Mouse (Mus musculus) heart, embryonic 13.5 days (tissue): ENCODE data around the gene Iqcb1. TPM values are rescaled to one million over a fixed set of nuclear protein-coding genes. Genes with fewer than 3 reads are reported as not detected.

Source experiments
- ATAC-seq: fragments of 200-750 bp; cut with Nextera tagmentation; 2 replicates; pipeline ENCODE4 v1.8.0; 2017; ENCODE audit warnings: moderate TSS enrichment; ENCODE audit not compliant: insufficient number of reproducible peaks, low FRiP score, low TSS enrichment; ENCODE audit errors: extremely low read depth
- H3K27ac ChIP-seq: fragments of 300-500 bp; sonication (generic); replicated peaks from 2 replicates; pipeline ENCODE4 v1.5.1; 2015; ENCODE audit warnings: moderate library complexity, mild to moderate bottlenecking, inconsistent platforms
- H3K27me3 ChIP-seq: fragments of 300-500 bp; sonication (generic); replicated peaks from 2 replicates; pipeline ENCODE4 v1.6.1; 2015; ENCODE audit warnings: mild to moderate bottlenecking, inconsistent platforms
- H3K36me3 ChIP-seq: fragments of 300-500 bp; sonication (generic); 2 replicates; pipeline ENCODE4 v1.6.1; 2015; ENCODE audit warnings: mild to moderate bottlenecking, inconsistent platforms
- H3K4me1 ChIP-seq: fragments of 300-500 bp; sonication (generic); 2 replicates; pipeline ENCODE4 v1.6.1; 2015; ENCODE audit warnings: inconsistent platforms
- H3K4me2 ChIP-seq: fragments of 300-500 bp; sonication (generic); 2 replicates; pipeline ENCODE4 v1.6.1; 2015; ENCODE audit warnings: inconsistent platforms, mild to moderate bottlenecking, moderate library complexity
- H3K4me3 ChIP-seq: fragments of 300-500 bp; sonication (generic); 2 replicates; pipeline ENCODE4 v1.5.1; 2015; ENCODE audit warnings: moderate library complexity, mild to moderate bottlenecking, inconsistent platforms
- H3K9ac ChIP-seq: fragments of 300-500 bp; sonication (generic); 2 replicates; pipeline ENCODE4 v1.6.1; 2015; ENCODE audit warnings: inconsistent platforms, mild to moderate bottlenecking, moderate library complexity
- H3K9me3 ChIP-seq: fragments of 300-500 bp; sonication (generic); 2 replicates; pipeline ENCODE4 v1.6.1; 2016; ENCODE audit warnings: inconsistent platforms
- WGBS: fragments of 180-500 bp; shearing (Covaris S2); methylation state at CpG from one replicate; pipeline ENCODE4 v1.1.7; 2015; ENCODE audit warnings: mixed read lengths; 5-methylcytosine and 5-hydroxymethylcytosine counted together
- polyA plus RNA-seq: library from polyadenylated mRNA; unstranded; fragments of >200 nt; fragmentation: Nextera tagmentation; extraction: Ambion mirVana; gene quantifications from 2 replicates; pipeline ENCODE4 v1.2.1, GENCODE M21; 2015

Gene Iqcb1
- polyA plus RNA-seq, 1 experiment from 2014 or later: 28.9 TPM

- H3K4me2 ChIP-seq: peak overlapping the region; percentile 82
- peaks cover 39% of the 10 kb centered on the region for H3K4me1 ChIP-seq
- H3K4me3 ChIP-seq: peak overlapping the region; percentile 96
- H3K9me3 ChIP-seq: no peaks in the 10 kb centered on the region
- peak overlapping the region; percentile 81 for H3K27ac ChIP-seq
- peaks cover 24% of the 10 kb centered on the region for H3K36me3 ChIP-seq
- under 1% methylated on average over 48 of the region's 48 CpGs for WGBS
- peak overlapping the region; percentile 94 for H3K9ac ChIP-seq
- no peaks in the 10 kb centered on the region for H3K27me3 ChIP-seq
- ATAC-seq: peak; percentile 34
Measured at GRCm38 (mm10) chr16:36875276-36875851, 47.2 kb downstream of the Iqcb1 start.

- H3K4me3 ChIP-seq: no peak overlapping the region
- no peak overlapping the region for H3K4me2 ChIP-seq
- H3K9ac ChIP-seq: no peak overlapping the region
- 70% methylated on average over 5 of the region's 5 CpGs for WGBS
- H3K36me3 ChIP-seq: peaks cover 8% of the 10 kb centered on the region
- no peaks in the 10 kb centered on the region for H3K27me3 ChIP-seq
- H3K4me1 ChIP-seq: peaks cover 39% of the 10 kb centered on the region
- no peak overlapping the region for H3K27ac ChIP-seq
- H3K9me3 ChIP-seq: no peaks in the 10 kb centered on the region
- no peak for ATAC-seq
Measured at GRCm38 (mm10) chr16:36877316-36877715, 49.1 kb downstream of the Iqcb1 start.

GRCm38 (mm10) chr16:36882737-36883343 is 54.7 kb downstream of the Iqcb1 start:
- Histone ChIP-seq H3K4me1 (peaks cover 15% of the 10 kb centered on the region), H3K9me3 (no peaks in the 10 kb centered on the region), H3K9ac (no peak overlapping the region), H3K4me2 (no peak overlapping the region), H3K4me3 (no peak overlapping the region), H3K27ac (no peak overlapping the region), H3K27me3 (no peaks in the 10 kb centered on the region), H3K36me3 (peaks cover 29% of the 10 kb centered on the region)
- ATAC-seq: no peak
- WGBS: 69% methylated on average over 5 of the region's 5 CpGs

GRCm38 (mm10) chr16:36884881-36885280 is 56.7 kb downstream of the Iqcb1 start:
- Histone ChIP-seq H3K27ac (no peak overlapping the region), H3K4me3 (no peak overlapping the region), H3K4me2 (no peak overlapping the region), H3K9ac (no peak overlapping the region), H3K36me3 (peaks cover 45% of the 10 kb centered on the region), H3K4me1 (peaks cover under 1% of the 10 kb centered on the region; the same call in 1 of the 2 replicates), H3K9me3 (no peaks in the 10 kb centered on the region), H3K27me3 (no peaks in the 10 kb centered on the region)
- 87% methylated on average over 4 of the region's 4 CpGs for WGBS
- ATAC-seq: no peak; the same call in 1 of the 2 replicates

- 90% methylated on average over 11 of the region's 11 CpGs for WGBS
- no peak overlapping the region for H3K9ac ChIP-seq
- H3K4me3 ChIP-seq: no peak overlapping the region
- no peak overlapping the region for H3K27ac ChIP-seq
- no peaks in the 10 kb centered on the region for H3K27me3 ChIP-seq
- H3K4me2 ChIP-seq: no peak overlapping the region
- ATAC-seq: no peak
- H3K9me3 ChIP-seq: no peaks in the 10 kb centered on the region
- H3K4me1 ChIP-seq: no peaks in the 10 kb centered on the region
- peaks cover 54% of the 10 kb centered on the region for H3K36me3 ChIP-seq
Measured at GRCm38 (mm10) chr16:36885912-36886311, 57.7 kb downstream of the Iqcb1 start.

- 76% methylated on average over 5 of the region's 5 CpGs for WGBS
- Histone ChIP-seq H3K4me1 (no peaks in the 10 kb centered on the region), H3K9ac (no peak overlapping the region), H3K27me3 (no peaks in the 10 kb centered on the region), H3K4me2 (no peak overlapping the region), H3K9me3 (no peaks in the 10 kb centered on the region), H3K27ac (no peak overlapping the region), H3K4me3 (no peak overlapping the region), H3K36me3 (peaks cover 69% of the 10 kb centered on the region)
- no peak for ATAC-seq
Measured at GRCm38 (mm10) chr16:36887546-36887945, 59.4 kb downstream of the Iqcb1 start.

- Histone ChIP-seq H3K36me3 (peaks cover 93% of the 10 kb centered on the region), H3K4me3 (no peak overlapping the region), H3K27ac (no peak overlapping the region), H3K9me3 (no peaks in the 10 kb centered on the region), H3K9ac (no peak overlapping the region), H3K4me2 (no peak overlapping the region), H3K27me3 (no peaks in the 10 kb centered on the region), H3K4me1 (no peaks in the 10 kb centered on the region)
- WGBS: 78% methylated on average over 3 of the region's 3 CpGs
- ATAC-seq: 0 out of 2 replicates have a peak, but pooled peaks have one; percentile 37
Measured at GRCm38 (mm10) chr16:36890559-36890958, 62.4 kb downstream of the Iqcb1 start.

- peaks cover 93% of the 10 kb centered on the region for H3K36me3 ChIP-seq
- H3K4me1 ChIP-seq: no peaks in the 10 kb centered on the region
- H3K4me2 ChIP-seq: no peak overlapping the region
- no peaks in the 10 kb centered on the region for H3K27me3 ChIP-seq
- H3K9ac ChIP-seq: no peak overlapping the region
- no peak for ATAC-seq
- H3K9me3 ChIP-seq: no peaks in the 10 kb centered on the region
- WGBS: 91% methylated on average over 4 of the region's 4 CpGs
- no peak overlapping the region for H3K4me3 ChIP-seq
- H3K27ac ChIP-seq: no peak overlapping the region
Measured at GRCm38 (mm10) chr16:36891415-36891814, 63.2 kb downstream of the Iqcb1 start.

GRCm38 (mm10) chr16:36893317-36893716 is 65.1 kb downstream of the Iqcb1 start:
- peaks cover 93% of the 10 kb centered on the region for H3K36me3 ChIP-seq
- ATAC-seq: no peak
- no peaks in the 10 kb centered on the region for H3K4me1 ChIP-seq
- H3K9ac ChIP-seq: no peak overlapping the region
- H3K4me2 ChIP-seq: no peak overlapping the region
- 88% methylated on average over 10 of the region's 10 CpGs for WGBS
- H3K27me3 ChIP-seq: no peaks in the 10 kb centered on the region
- H3K4me3 ChIP-seq: no peak overlapping the region
- no peaks in the 10 kb centered on the region for H3K9me3 ChIP-seq
- no peak overlapping the region for H3K27ac ChIP-seq

- no peak overlapping the region for H3K27ac ChIP-seq
- H3K36me3 ChIP-seq: peaks cover 100% of the 10 kb centered on the region
- no peak overlapping the region for H3K9ac ChIP-seq
- H3K4me2 ChIP-seq: no peak overlapping the region
- ATAC-seq: no peak
- H3K4me1 ChIP-seq: no peaks in the 10 kb centered on the region
- H3K4me3 ChIP-seq: no peak overlapping the region
- WGBS: 63% methylated on average over 6 of the region's 6 CpGs
- no peaks in the 10 kb centered on the region for H3K27me3 ChIP-seq
- H3K9me3 ChIP-seq: no peaks in the 10 kb centered on the region
Measured at GRCm38 (mm10) chr16:36896712-36897111, 68.5 kb downstream of the Iqcb1 start.

GRCm38 (mm10) chr16:36903156-36903555 is 75.0 kb downstream of the Iqcb1 start:
- peaks cover 90% of the 10 kb centered on the region for H3K36me3 ChIP-seq
- no peak overlapping the region for H3K27ac ChIP-seq
- no peaks in the 10 kb centered on the region for H3K27me3 ChIP-seq
- no peak for ATAC-seq
- no peaks in the 10 kb centered on the region for H3K4me1 ChIP-seq
- 86% methylated on average over 5 of the region's 5 CpGs for WGBS
- H3K9ac ChIP-seq: no peak overlapping the region
- no peak overlapping the region for H3K4me2 ChIP-seq
- no peak overlapping the region for H3K4me3 ChIP-seq
- H3K9me3 ChIP-seq: no peaks in the 10 kb centered on the region

- Histone ChIP-seq H3K36me3 (peaks cover 87% of the 10 kb centered on the region), H3K27me3 (no peaks in the 10 kb centered on the region), H3K4me1 (peaks cover 5% of the 10 kb centered on the region; the same call in 1 of the 2 replicates), H3K9ac (no peak overlapping the region), H3K4me2 (no peak overlapping the region), H3K9me3 (no peaks in the 10 kb centered on the region), H3K4me3 (no peak overlapping the region), H3K27ac (no peak overlapping the region)
- WGBS: 86% methylated on average over 10 of the region's 10 CpGs
- no peak for ATAC-seq
Measured at GRCm38 (mm10) chr16:36911909-36912308, 83.7 kb downstream of the Iqcb1 start.
